Mouse (Mus musculus): ENCODE data around the gene Ern2.

- no peak for TF ChIP-seq CTCF (IDR thresholded peaks at IDR 0.05; ENCODE audit: control insufficient read depth, insufficient read depth, insufficient replicate concordance, low read depth, low read length)
- no peak for TF ChIP-seq POLR2A (IDR thresholded peaks at IDR 0.05; ENCODE audit: control insufficient read depth, low read depth, low read length)
Observed at GRCm38 (mm10) chr7:122135070-122135469, 50.9 kb downstream of the Ern2 start.
